ENCODE assay signal across 10 mouse cellular contexts in genomic region chr7:98103942-98104292, GRCm38 (mm10). TPM values are rescaled to one million over a fixed set of nuclear protein-coding genes. Genes with fewer than 3 reads are reported as not detected.
DNase-seq lines count a peak whose midpoint lies in the region; ATAC-seq lines count a peak whose summit lies in the region.
"Had no signal": no experiment of that assay in that cellular context is flagged by ENCODE, and none has a peak within 500 bp of the region (broad histone marks: within the 10 kb centered on the region; RNA-seq: fewer than 3 reads in every experiment).

No protein-coding gene starts in this region.

- H3K4me1 ChIP-seq in kidney, embryonic 16.5 days (ENCODE audit: insufficient read depth, low read length) = peaks cover 29% of the 10 kb centered on the region
- H3K4me1 ChIP-seq in embryonic facial prominence, embryonic 13.5 days = peaks cover 8% of the 10 kb centered on the region; the same call in 1 of the 2 replicates
- peaks cover 32% of the 10 kb centered on the region for H3K4me1 ChIP-seq in heart, embryonic 13.5 days
- peaks cover 26% of the 10 kb centered on the region for H3K4me1 ChIP-seq in liver, embryonic 13.5 days (replicated peaks)

- H3K27ac ChIP-seq in kidney, embryonic 16.5 days (ENCODE audit: low read length) = peak overlapping the region; percentile 86
- H3K27ac ChIP-seq in embryonic facial prominence, embryonic 13.5 days = no peak overlapping the region
- peak overlapping the region; percentile 72 for H3K27ac ChIP-seq in heart, embryonic 13.5 days (replicated peaks)
- H3K27ac ChIP-seq in liver, embryonic 13.5 days = peak overlapping the region; percentile 82
- H3K27ac ChIP-seq: forebrain, embryonic 13.5 days; neural tube, embryonic 12.5 days had no signal

- H3K27me3 ChIP-seq in kidney, embryonic 16.5 days (ENCODE audit: insufficient read depth, low read length) = no peaks in the 10 kb centered on the region
- H3K27me3 ChIP-seq in embryonic facial prominence, embryonic 13.5 days = no peaks in the 10 kb centered on the region
- H3K27me3 ChIP-seq in heart, embryonic 13.5 days (replicated peaks) = no peaks in the 10 kb centered on the region
- H3K27me3 ChIP-seq in liver, embryonic 13.5 days = no peaks in the 10 kb centered on the region; the same call in 1 of the 2 replicates
- H3K27me3 ChIP-seq: forebrain, embryonic 13.5 days; neural tube, embryonic 12.5 days had no signal

- no peaks in the 10 kb centered on the region for H3K36me3 ChIP-seq in kidney, embryonic 16.5 days (ENCODE audit: insufficient read depth, low read length)
- no peaks in the 10 kb centered on the region for H3K36me3 ChIP-seq in embryonic facial prominence, embryonic 13.5 days
- H3K36me3 ChIP-seq in heart, embryonic 13.5 days = no peaks in the 10 kb centered on the region
- H3K36me3 ChIP-seq in liver, embryonic 13.5 days = no peaks in the 10 kb centered on the region
- H3K36me3 ChIP-seq: neural tube, embryonic 12.5 days had no signal

- H3K4me2 ChIP-seq in kidney, embryonic 16.5 days (replicated peaks; ENCODE audit: low read depth, low read length) = no peak overlapping the region
- no peak overlapping the region for H3K4me2 ChIP-seq in embryonic facial prominence, embryonic 13.5 days
- H3K4me2 ChIP-seq in heart, embryonic 13.5 days = peak overlapping the region; percentile 69; the same call in 1 of the 2 replicates
- H3K4me2 ChIP-seq in liver, embryonic 13.5 days = peak overlapping the region; percentile 65; the same call in 1 of the 2 replicates

- H3K9me3 ChIP-seq in kidney, embryonic 16.5 days (ENCODE audit: low read length) = no peaks in the 10 kb centered on the region
- H3K9me3 ChIP-seq in embryonic facial prominence, embryonic 13.5 days = no peaks in the 10 kb centered on the region
- no peaks in the 10 kb centered on the region for H3K9me3 ChIP-seq in heart, embryonic 13.5 days
- no peaks in the 10 kb centered on the region for H3K9me3 ChIP-seq in liver, embryonic 13.5 days (replicated peaks)
- H3K9me3 ChIP-seq: forebrain, embryonic 13.5 days; neural tube, embryonic 12.5 days had no signal

- DNase-seq in kidney, adult 8-10 months = no peak
- DNase-seq in liver, embryonic 13.5 days = no peak
- no peak for DNase-seq in left cerebral cortex, adult 18-20 months (ENCODE audit: low spot score in 2 of 2)
- DNase-seq in thymus, postnatal 36 days = no peak

- ATAC-seq in kidney, embryonic 16.5 days (ENCODE audit: low FRiP score, low TSS enrichment) = 0 out of 2 replicates have a peak, but pooled peaks have one; percentile 1
- ATAC-seq in embryonic facial prominence, embryonic 13.5 days (ENCODE audit: insufficient number of reproducible peaks, insufficient read depth, low FRiP score, low TSS enrichment, low read depth) = no peak
- peak; percentile 26; the same call in 1 of the 2 replicates for ATAC-seq in heart, embryonic 13.5 days (ENCODE audit: extremely low read depth, insufficient number of reproducible peaks, low FRiP score, low TSS enrichment)
- ATAC-seq in liver, embryonic 13.5 days (ENCODE audit: low read depth) = no peak

- no peak overlapping the region for H3K4me3 ChIP-seq in kidney, embryonic 16.5 days (ENCODE audit: low read length)
- H3K4me3 ChIP-seq in embryonic facial prominence, embryonic 13.5 days = no peak overlapping the region
- H3K4me3 ChIP-seq in heart, embryonic 13.5 days = no peak overlapping the region
- H3K4me3 ChIP-seq in liver, embryonic 13.5 days (replicated peaks) = no peak overlapping the region
- H3K4me3 ChIP-seq: forebrain, embryonic 13.5 days; neural tube, embryonic 12.5 days had no signal

- 54% methylated on average over 5 of the region's 5 CpGs for WGBS in kidney, embryonic 16.5 days
- WGBS in embryonic facial prominence, embryonic 13.5 days = 68% methylated on average over 5 of the region's 5 CpGs
- WGBS in heart, embryonic 13.5 days = 27% methylated on average over 5 of the region's 5 CpGs
- WGBS in liver, embryonic 13.5 days (ENCODE audit: insufficient replicate concordance) = 57% methylated on average over 5 of the region's 5 CpGs

- H3K9ac ChIP-seq in kidney, embryonic 16.5 days (replicated peaks; ENCODE audit: low read length) = no peak overlapping the region
- 0 out of 2 replicates have a peak overlapping the region, but pooled peaks have one; percentile 2 for H3K9ac ChIP-seq in embryonic facial prominence, embryonic 13.5 days
- H3K9ac ChIP-seq in heart, embryonic 13.5 days = peak overlapping the region; percentile 47; the same call in 1 of the 2 replicates
- H3K9ac ChIP-seq in liver, embryonic 13.5 days = peak overlapping the region; percentile 1; the same call in 1 of the 2 replicates
- H3K9ac ChIP-seq: forebrain, embryonic 13.5 days; neural tube, embryonic 12.5 days had no signal

RNA-seq across cellular contexts. Expression of gene Myo7a, which starts 15.4 kb away (rescaled TPM):
- polyA plus RNA-seq in kidney, embryonic 16.5 days (2015; fragmentation: Nextera tagmentation; extraction: Ambion mirVana) = 15.2 and 18.5 TPM in 2 replicates
- 10.2 and 10.5 TPM in 2 replicates for polyA plus RNA-seq in embryonic facial prominence, embryonic 13.5 days (2015; fragmentation: Nextera tagmentation; extraction: Ambion mirVana)
- polyA plus RNA-seq in heart, embryonic 13.5 days (2015; fragmentation: Nextera tagmentation; extraction: Ambion mirVana) = 8.6 and 8.7 TPM in 2 replicates
- polyA plus RNA-seq in liver, embryonic 13.5 days (2015; fragmentation: Nextera tagmentation; extraction: Ambion mirVana) = 8.0 and 8.3 TPM in 2 replicates
- 10 to 100 TPM in 1 of 2 experiments, 1 to 10 TPM in 1; 9.9 to 10.3 TPM for total RNA-seq in left cerebral cortex, adult 18-20 months (2021)

RNA-seq across cellular contexts. Expression of gene Omp, which starts 41.4 kb away (rescaled TPM):
- 0.49 and 0.81 TPM in 2 replicates for polyA plus RNA-seq in kidney, embryonic 16.5 days (2015; fragmentation: Nextera tagmentation; extraction: Ambion mirVana)
- 1.0 and 1.3 TPM in 2 replicates for polyA plus RNA-seq in embryonic facial prominence, embryonic 13.5 days (2015; fragmentation: Nextera tagmentation; extraction: Ambion mirVana)
- 0.11 and 0.15 TPM in 2 replicates for polyA plus RNA-seq in heart, embryonic 13.5 days (2015; fragmentation: Nextera tagmentation; extraction: Ambion mirVana)
- polyA plus RNA-seq in liver, embryonic 13.5 days (2015; fragmentation: Nextera tagmentation; extraction: Ambion mirVana) = 0.50 and 0.76 TPM in 2 replicates
- under 1 TPM; 0.60 to 0.66 TPM for total RNA-seq in left cerebral cortex, adult 18-20 months (2021)
- total RNA-seq: megakaryocyte, adult 5-6 weeks had no signal

Comparison
In these comparisons a context has a peak if more than half of its experiments do, and no peak if none do; other contexts are left out.
1. ATAC-seq: peak in kidney, embryonic 16.5 days (single experiment) and heart, embryonic 13.5 days (single experiment); none in embryonic facial prominence, embryonic 13.5 days (single experiment) and liver, embryonic 13.5 days (single experiment).
2. H3K4me2 ChIP-seq: peak in heart, embryonic 13.5 days (single experiment) and liver, embryonic 13.5 days (single experiment); none in kidney, embryonic 16.5 days (single experiment) and embryonic facial prominence, embryonic 13.5 days (single experiment).